Mouse (Mus musculus) midbrain, embryonic 12.5 days (tissue): ENCODE data around the gene Dmrt1. TPM values are rescaled to one million over a fixed set of nuclear protein-coding genes. Genes with fewer than 3 reads are reported as not detected.

ENCODE experiments used
- ATAC-seq: fragments of 200-750 bp; cut with Nextera tagmentation; 2 replicates; pipeline ENCODE4 v1.8.0; 2017; ENCODE audit warnings: low read depth, moderate TSS enrichment, moderate library complexity; ENCODE audit not compliant: low FRiP score
- H3K27ac ChIP-seq: fragments of 300-500 bp; sonication (generic); replicated peaks from 2 replicates; pipeline ENCODE4 v1.5.1; 2016; ENCODE audit warnings: mild to moderate bottlenecking
- H3K27me3 ChIP-seq: fragments of 300-500 bp; sonication (generic); 2 replicates; pipeline ENCODE4 v1.6.1; 2016; ENCODE audit warnings: mild to moderate bottlenecking
- H3K36me3 ChIP-seq: fragments of 300-500 bp; sonication (generic); 2 replicates; pipeline ENCODE4 v1.6.1; 2016
- H3K4me1 ChIP-seq: fragments of 300-500 bp; sonication (generic); 2 replicates; pipeline ENCODE4 v1.6.1; 2016
- H3K4me2 ChIP-seq: fragments of 300-500 bp; sonication (generic); replicated peaks from 2 replicates; pipeline ENCODE4 v1.6.1; 2016; ENCODE audit warnings: mild to moderate bottlenecking, moderate library complexity
- H3K4me3 ChIP-seq: fragments of 300-500 bp; sonication (generic); 2 replicates; pipeline ENCODE4 v1.5.1; 2016; ENCODE audit warnings: mild to moderate bottlenecking
- H3K9ac ChIP-seq: fragments of 300-500 bp; sonication (generic); replicated peaks from 2 replicates; pipeline ENCODE4 v1.6.1; 2016; ENCODE audit warnings: mild to moderate bottlenecking, moderate library complexity
- H3K9me3 ChIP-seq: fragments of 300-500 bp; sonication (generic); 2 replicates; pipeline ENCODE4 v1.6.1; 2016; ENCODE audit warnings: mild to moderate bottlenecking
- WGBS: fragments of 180-500 bp; shearing (Covaris S2); methylation state at CpG from one replicate; pipeline ENCODE4 v1.1.7; 2016; 5-methylcytosine and 5-hydroxymethylcytosine counted together
- polyA plus RNA-seq: library from polyadenylated mRNA; unstranded; fragments of >200 nt; fragmentation: Nextera tagmentation; extraction: Ambion mirVana; gene quantifications from 2 replicates; pipeline ENCODE4 v1.2.1, GENCODE M21; 2016

Gene Dmrt1
- polyA plus RNA-seq, 1 experiment from 2014 or later: 0.11 TPM

GRCm38 (mm10) chr19:25610411-25611111, 105.1 kb downstream of the Dmrt1 start:
- Histone ChIP-seq H3K4me3 (peak overlapping the region; percentile 43), H3K36me3 (no peaks in the 10 kb centered on the region), H3K4me2 (peak overlapping the region; percentile 58), H3K27ac (no peak overlapping the region; the same call in 1 of the 2 replicates), H3K4me1 (peaks cover 20% of the 10 kb centered on the region), H3K9ac (peak overlapping the region; percentile 44; the same call in 1 of the 2 replicates), H3K9me3 (no peaks in the 10 kb centered on the region), H3K27me3 (peaks cover 97% of the 10 kb centered on the region)
- peak; percentile 73 for ATAC-seq
- under 1% methylated on average over 64 of the region's 71 CpGs for WGBS

- H3K27me3 ChIP-seq: peaks cover 97% of the 10 kb centered on the region
- H3K4me3 ChIP-seq: peak overlapping the region; percentile 43
- under 1% methylated on average over 42 of the region's 42 CpGs for WGBS
- peaks cover 18% of the 10 kb centered on the region for H3K4me1 ChIP-seq
- H3K9ac ChIP-seq: peak overlapping the region; percentile 44; the same call in 1 of the 2 replicates
- no peaks in the 10 kb centered on the region for H3K36me3 ChIP-seq
- 0 out of 2 replicates have a peak, but pooled peaks have one; percentile 5 for ATAC-seq
- H3K27ac ChIP-seq: no peak overlapping the region
- H3K4me2 ChIP-seq: peak overlapping the region; percentile 58
- H3K9me3 ChIP-seq: no peaks in the 10 kb centered on the region
These were observed 105.7 kb downstream of the Dmrt1 start for GRCm38 (mm10) chr19:25611116-25611515.

- peaks cover 18% of the 10 kb centered on the region for H3K4me1 ChIP-seq
- peak overlapping the region; percentile 12; the same call in 1 of the 2 replicates for H3K4me3 ChIP-seq
- H3K36me3 ChIP-seq: no peaks in the 10 kb centered on the region
- H3K27ac ChIP-seq: no peak overlapping the region
- no peak overlapping the region for H3K9ac ChIP-seq
- H3K4me2 ChIP-seq: 0 out of 2 replicates have a peak overlapping the region, but pooled peaks have one; percentile 9
- WGBS: 3% methylated on average over 16 of the region's 16 CpGs
- ATAC-seq: no peak
- H3K9me3 ChIP-seq: no peaks in the 10 kb centered on the region
- peaks cover 97% of the 10 kb centered on the region for H3K27me3 ChIP-seq
These were observed 106.7 kb downstream of the Dmrt1 start for GRCm38 (mm10) chr19:25611876-25612805.

GRCm38 (mm10) chr19:25612806-25613295, 107.4 kb downstream of the Dmrt1 start:
- peaks cover 96% of the 10 kb centered on the region for H3K27me3 ChIP-seq
- H3K4me2 ChIP-seq: 0 out of 2 replicates have a peak overlapping the region, but pooled peaks have one; percentile 9
- H3K36me3 ChIP-seq: no peaks in the 10 kb centered on the region
- H3K9me3 ChIP-seq: no peaks in the 10 kb centered on the region
- H3K4me1 ChIP-seq: peaks cover 18% of the 10 kb centered on the region
- H3K27ac ChIP-seq: no peak overlapping the region
- H3K4me3 ChIP-seq: peak overlapping the region; percentile 12; the same call in 1 of the 2 replicates
- no peak overlapping the region for H3K9ac ChIP-seq
- ATAC-seq: no peak
- 0% methylated on average over 6 of the region's 6 CpGs for whole genome bisulfite sequencing

GRCm38 (mm10) chr19:25613476-25614300, 108.3 kb downstream of the Dmrt1 start:
- Histone ChIP-seq H3K27me3 (peaks cover 96% of the 10 kb centered on the region), H3K4me1 (peaks cover 18% of the 10 kb centered on the region), H3K4me3 (peak overlapping the region; percentile 1; the same call in 1 of the 2 replicates), H3K27ac (no peak overlapping the region), H3K4me2 (no peak overlapping the region), H3K9me3 (no peaks in the 10 kb centered on the region), H3K36me3 (no peaks in the 10 kb centered on the region), H3K9ac (no peak overlapping the region)
- no peak for ATAC-seq
- 8% methylated on average over 13 of the region's 13 CpGs for WGBS

DNA sequence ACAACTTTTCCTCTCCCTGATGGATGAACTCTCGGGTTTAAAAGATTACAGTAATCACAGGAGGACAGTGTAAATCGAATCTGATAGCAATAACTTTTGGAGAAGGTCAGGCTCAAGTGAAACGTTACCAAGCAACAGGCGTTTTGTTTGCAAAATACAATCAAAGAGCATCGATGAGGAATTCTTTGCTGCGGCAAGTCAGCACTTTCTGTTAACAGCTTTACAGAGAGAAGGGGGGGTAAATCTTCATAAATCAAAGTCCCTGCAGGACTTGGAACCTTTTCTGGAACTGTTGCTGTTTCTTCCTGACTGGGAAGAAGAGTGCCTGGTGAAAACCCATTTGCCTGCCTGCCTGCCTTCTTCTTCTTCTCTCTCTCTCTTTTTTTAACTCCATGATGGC, 110.5 kb downstream of the Dmrt1 start:
- WGBS: 40% methylated on average over 6 of the region's 6 CpGs
- Histone ChIP-seq H3K27me3 (peaks cover 97% of the 10 kb centered on the region), H3K27ac (no peak overlapping the region), H3K36me3 (no peaks in the 10 kb centered on the region), H3K4me1 (peaks cover 7% of the 10 kb centered on the region), H3K9me3 (no peaks in the 10 kb centered on the region), H3K4me2 (no peak overlapping the region), H3K9ac (no peak overlapping the region), H3K4me3 (no peak overlapping the region)
- ATAC-seq: no peak

- Histone ChIP-seq H3K27ac (no peak overlapping the region), H3K4me3 (peak overlapping the region; percentile 30), H3K4me2 (peak overlapping the region; percentile 52), H3K9me3 (no peaks in the 10 kb centered on the region), H3K9ac (peak overlapping the region; percentile 41; the same call in 1 of the 2 replicates), H3K27me3 (peaks cover 97% of the 10 kb centered on the region), H3K4me1 (peaks cover 6% of the 10 kb centered on the region), H3K36me3 (no peaks in the 10 kb centered on the region)
- ATAC-seq: peak; percentile 62
- 34% methylated on average over 54 of the region's 54 CpGs for WGBS
These were observed 117.2 kb downstream of the Dmrt1 start for GRCm38 (mm10) chr19:25622291-25623251.

- peak; percentile 38; the same call in 1 of the 2 replicates for ATAC-seq
- WGBS: 12% methylated on average over 9 of the region's 9 CpGs
- no peaks in the 10 kb centered on the region for H3K4me1 ChIP-seq
- H3K9ac ChIP-seq: no peak overlapping the region
- H3K36me3 ChIP-seq: no peaks in the 10 kb centered on the region
- peaks cover 64% of the 10 kb centered on the region for H3K27me3 ChIP-seq
- H3K4me3 ChIP-seq: no peak overlapping the region
- H3K9me3 ChIP-seq: no peaks in the 10 kb centered on the region
- H3K4me2 ChIP-seq: no peak overlapping the region
- no peak overlapping the region for H3K27ac ChIP-seq
These were observed 123.1 kb downstream of the Dmrt1 start for GRCm38 (mm10) chr19:25628490-25628889.

DNA sequence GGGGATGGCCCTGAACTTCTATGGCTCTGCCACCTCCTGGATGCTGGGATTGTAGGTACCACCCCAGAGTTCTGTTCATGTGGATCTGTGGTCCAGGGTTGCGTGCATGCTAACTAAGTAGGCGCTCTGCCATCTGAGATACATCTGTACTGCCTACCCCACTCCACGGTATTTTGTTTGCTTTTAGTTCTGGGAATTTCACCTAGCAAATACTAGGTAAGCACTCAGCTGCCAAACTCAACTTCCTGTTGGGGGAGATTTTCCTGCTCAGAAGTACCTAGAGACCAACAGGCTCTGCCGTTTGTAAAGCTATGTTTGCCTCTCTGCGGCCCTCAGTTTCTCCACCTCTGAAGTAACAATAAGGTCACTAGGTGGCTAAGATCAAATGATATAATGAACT, 129.7 kb downstream of the Dmrt1 start:
- Histone ChIP-seq H3K4me1 (0 out of 2 replicates have a peak, but pooled peaks cover 3% of the 10 kb centered on the region), H3K36me3 (no peaks in the 10 kb centered on the region), H3K4me3 (no peak overlapping the region), H3K9me3 (no peaks in the 10 kb centered on the region), H3K27me3 (peaks cover 7% of the 10 kb centered on the region; the same call in 1 of the 2 replicates), H3K9ac (no peak overlapping the region), H3K27ac (no peak overlapping the region), H3K4me2 (no peak overlapping the region)
- no peak for ATAC-seq
- 92% methylated on average over 5 of the region's 5 CpGs for WGBS

GRCm38 (mm10) chr19:25635622-25636244, 130.3 kb downstream of the Dmrt1 start:
- H3K36me3 ChIP-seq: no peaks in the 10 kb centered on the region
- H3K4me2 ChIP-seq: peak overlapping the region; percentile 50
- H3K27me3 ChIP-seq: peaks cover 3% of the 10 kb centered on the region; the same call in 1 of the 2 replicates
- peak overlapping the region; percentile 50; the same call in 1 of the 2 replicates for H3K9ac ChIP-seq
- no peaks in the 10 kb centered on the region for H3K9me3 ChIP-seq
- 16% methylated on average over 22 of the region's 22 CpGs for WGBS
- H3K4me1 ChIP-seq: 0 out of 2 replicates have a peak, but pooled peaks cover 5% of the 10 kb centered on the region
- ATAC-seq: peak; percentile 60; the same call in 1 of the 2 replicates
- H3K4me3 ChIP-seq: peak overlapping the region; percentile 34
- no peak overlapping the region for H3K27ac ChIP-seq
